Mouse (Mus musculus) olfactory bulb, adult 2 months (tissue): ENCODE data around the gene Fam172a.

Source experiments
- CTCF ChIP-seq: fragments of 200-500 bp; IDR thresholded peaks from 2 replicates; pipeline ENCODE4 v1.5.1; 2012; ENCODE audit warnings: low read depth, mild to moderate bottlenecking, low read length, moderate library complexity; ENCODE audit not compliant: insufficient read depth
- POLR2A ChIP-seq: fragments of 200-500 bp; IDR thresholded peaks from 2 replicates; pipeline ENCODE4 v1.6.1; 2012; ENCODE audit warnings: mild to moderate bottlenecking, low read depth, low read length, moderate library complexity; ENCODE audit not compliant: insufficient read depth

DNA sequence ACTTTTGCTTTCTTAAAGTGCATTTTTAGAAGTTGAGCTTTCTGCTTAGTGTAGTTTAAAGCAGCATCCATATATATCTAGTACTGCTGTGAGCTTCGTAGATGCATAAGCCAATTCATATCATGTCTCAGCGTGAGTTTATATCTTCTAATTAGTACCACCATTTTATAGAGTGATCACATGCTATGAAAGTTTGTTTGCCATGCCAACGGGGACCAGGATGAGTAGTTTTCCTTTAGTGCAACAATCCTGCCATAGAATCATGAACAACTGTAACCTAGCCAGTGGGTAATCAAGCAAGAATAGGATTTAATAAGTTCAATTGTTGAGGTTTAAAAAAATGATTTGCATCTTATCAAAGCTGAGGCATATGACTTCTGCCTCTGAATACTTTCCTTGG is 398.8 kb downstream of the Fam172a start:
- no peak for TF ChIP-seq POLR2A
- TF ChIP-seq CTCF, result no peak
